Mouse (Mus musculus): ENCODE results near the gene Tpst2. TPM values are rescaled to one million over a fixed set of nuclear protein-coding genes. Genes with fewer than 3 reads are reported as not detected.
A peak's percentile ranks its signal among the peaks of the same experiment; 100 is the strongest.

The Tpst2 gene
- polyA plus RNA-seq, 1 experiment from 2014 or later, result 29.0 TPM

DNA sequence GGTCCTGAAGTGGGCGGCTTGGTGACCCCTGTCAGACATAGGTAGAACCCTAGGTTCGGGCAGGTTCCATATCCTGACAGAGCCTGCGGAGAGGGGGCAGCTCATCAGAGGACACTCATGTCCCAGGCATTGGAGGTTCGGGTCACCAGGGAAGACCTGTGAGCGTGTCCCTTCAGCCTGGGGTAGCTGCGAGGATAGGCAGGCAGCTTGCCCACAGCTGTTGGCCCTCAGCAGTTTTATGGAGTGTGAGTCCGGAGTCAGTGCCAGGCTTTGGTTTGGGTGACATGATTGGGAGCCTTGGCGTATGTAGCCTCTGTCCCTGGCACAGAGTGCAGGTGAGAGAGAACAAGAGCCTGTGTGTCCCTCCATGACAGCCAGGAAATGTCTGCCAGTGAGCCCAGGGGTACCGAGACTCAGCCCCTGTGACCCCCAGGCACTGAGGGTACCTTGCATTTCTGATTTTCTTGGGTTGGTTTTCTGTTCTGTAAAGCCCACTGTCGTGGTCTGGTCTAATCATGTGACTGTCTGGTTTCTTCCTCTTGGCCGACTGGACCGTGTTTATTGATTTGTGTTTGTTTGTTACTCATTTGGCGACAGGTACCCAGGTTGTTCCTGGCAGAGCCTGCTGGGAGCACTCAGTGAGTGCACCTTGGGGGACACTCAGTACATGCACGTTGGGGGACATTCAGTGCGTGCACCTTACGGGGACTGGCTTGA lies 13.5 kb downstream of the Tpst2 start:
- H3K4me2 ChIP-seq (replicated peaks), result no peak overlapping the region
- H3K27me3 ChIP-seq (ENCODE audit: control insufficient read depth, insufficient read depth, low read length), result no peaks in the 10 kb centered on the region
- ATAC-seq (ENCODE audit: low FRiP score), result no peak
- 85% methylated on average over 16 of the region's 16 CpGs for WGBS
- no peak for DNase-seq (ENCODE audit: low spot score)
- no peak overlapping the region for H3K4me3 ChIP-seq (replicated peaks; ENCODE audit: low read length)
- H3K4me1 ChIP-seq (replicated peaks; ENCODE audit: control insufficient read depth, insufficient read depth, low read length), result peaks cover 4% of the 10 kb centered on the region; the same call in 1 of the 2 replicates
- no peaks in the 10 kb centered on the region for H3K9me3 ChIP-seq (ENCODE audit: control insufficient read depth, low read length)
- no peaks in the 10 kb centered on the region for H3K36me3 ChIP-seq (replicated peaks; ENCODE audit: control insufficient read depth, insufficient read depth)
- H3K9ac ChIP-seq, result no peak overlapping the region
- H3K27ac ChIP-seq, result no peak overlapping the region

DNA sequence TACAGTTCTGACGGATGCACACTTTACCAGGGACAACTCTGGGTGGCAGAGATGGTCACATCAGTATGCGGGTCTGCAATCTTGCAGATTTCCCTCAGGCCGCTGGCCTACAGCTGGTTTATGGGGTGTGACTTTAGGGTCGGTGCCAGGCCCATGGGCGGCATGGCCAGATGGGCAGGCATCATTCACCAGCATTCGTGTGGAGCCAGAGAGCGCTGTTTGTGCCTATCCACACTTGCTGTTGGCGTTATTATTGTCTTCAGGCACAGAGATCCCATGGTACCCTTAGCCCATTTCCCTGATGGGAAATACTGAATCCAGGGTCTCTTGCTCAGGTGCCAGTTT lies 14.0 kb downstream of the Tpst2 start:
- Histone ChIP-seq H3K4me1 (replicated peaks; ENCODE audit: control insufficient read depth, insufficient read depth, low read length) (peaks cover 8% of the 10 kb centered on the region; the same call in 1 of the 2 replicates), H3K9me3 (ENCODE audit: control insufficient read depth, low read length) (no peaks in the 10 kb centered on the region), H3K4me2 (replicated peaks) (no peak overlapping the region), H3K27ac (no peak overlapping the region), H3K27me3 (ENCODE audit: control insufficient read depth, insufficient read depth, low read length) (no peaks in the 10 kb centered on the region), H3K4me3 (replicated peaks; ENCODE audit: low read length) (no peak overlapping the region), H3K9ac (no peak overlapping the region), H3K36me3 (replicated peaks; ENCODE audit: control insufficient read depth, insufficient read depth) (no peaks in the 10 kb centered on the region)
- WGBS, result 81% methylated on average over 8 of the region's 8 CpGs
- ATAC-seq (ENCODE audit: low FRiP score), result no peak
- no peak for DNase-seq (ENCODE audit: low spot score)

- Histone ChIP-seq H3K36me3 (replicated peaks; ENCODE audit: control insufficient read depth, insufficient read depth) (no peaks in the 10 kb centered on the region), H3K9me3 (ENCODE audit: control insufficient read depth, low read length) (no peaks in the 10 kb centered on the region), H3K4me2 (replicated peaks) (no peak overlapping the region), H3K9ac (no peak overlapping the region), H3K4me1 (replicated peaks; ENCODE audit: control insufficient read depth, insufficient read depth, low read length) (peaks cover 9% of the 10 kb centered on the region; the same call in 1 of the 2 replicates), H3K4me3 (replicated peaks; ENCODE audit: low read length) (no peak overlapping the region), H3K27me3 (ENCODE audit: control insufficient read depth, insufficient read depth, low read length) (no peaks in the 10 kb centered on the region), H3K27ac (no peak overlapping the region)
- DNase-seq (ENCODE audit: low spot score) (no peak), ATAC-seq (ENCODE audit: low FRiP score) (no peak)
- 83% methylated on average over 5 of the region's 5 CpGs for WGBS
Measured at GRCm38 (mm10) chr5:112291866-112292265, 15.4 kb downstream of the Tpst2 start.

GRCm38 (mm10) chr5:112292343-112292980 lies 16.0 kb downstream of the Tpst2 start:
- no peak overlapping the region for H3K9ac ChIP-seq
- no peak overlapping the region for H3K4me3 ChIP-seq (replicated peaks; ENCODE audit: low read length)
- H3K36me3 ChIP-seq (replicated peaks; ENCODE audit: control insufficient read depth, insufficient read depth), result no peaks in the 10 kb centered on the region
- ATAC-seq (ENCODE audit: low FRiP score) (no peak), DNase-seq (ENCODE audit: low spot score) (no peak)
- no peak overlapping the region for H3K27ac ChIP-seq
- no peak overlapping the region for H3K4me2 ChIP-seq (replicated peaks)
- WGBS, result 76% methylated on average over 17 of the region's 17 CpGs
- H3K27me3 ChIP-seq (ENCODE audit: control insufficient read depth, insufficient read depth, low read length), result no peaks in the 10 kb centered on the region
- no peaks in the 10 kb centered on the region for H3K9me3 ChIP-seq (ENCODE audit: control insufficient read depth, low read length)
- peaks cover 11% of the 10 kb centered on the region; the same call in 1 of the 2 replicates for H3K4me1 ChIP-seq (replicated peaks; ENCODE audit: control insufficient read depth, insufficient read depth, low read length)

DNA sequence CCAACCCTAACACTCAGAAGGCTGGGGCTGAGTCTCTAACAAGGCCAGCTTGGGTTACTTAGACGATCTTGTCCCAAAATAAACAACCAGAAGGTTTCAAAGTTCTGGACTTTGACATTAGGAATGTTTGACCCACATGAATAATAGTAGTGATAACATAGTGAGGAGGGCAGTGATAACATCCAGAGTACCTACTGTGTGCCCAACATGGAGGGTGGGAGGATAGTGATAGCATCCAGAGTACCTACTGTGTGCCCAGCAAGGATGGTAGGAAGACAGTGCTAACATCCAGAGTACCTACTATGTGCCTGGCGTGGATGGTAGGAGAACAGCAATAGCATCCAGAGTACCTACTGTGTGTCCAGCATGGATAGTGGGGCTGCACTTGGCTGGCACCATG lies 17.3 kb downstream of the Tpst2 start:
- no peaks in the 10 kb centered on the region for H3K27me3 ChIP-seq (ENCODE audit: control insufficient read depth, insufficient read depth, low read length)
- H3K4me1 ChIP-seq (replicated peaks; ENCODE audit: control insufficient read depth, insufficient read depth, low read length), result peaks cover 11% of the 10 kb centered on the region; the same call in 1 of the 2 replicates
- no peaks in the 10 kb centered on the region for H3K36me3 ChIP-seq (replicated peaks; ENCODE audit: control insufficient read depth, insufficient read depth)
- no peak for ATAC-seq (ENCODE audit: low FRiP score)
- 85% methylated on average over 2 of the region's 2 CpGs for WGBS
- no peak overlapping the region for H3K27ac ChIP-seq
- no peak overlapping the region for H3K4me3 ChIP-seq (replicated peaks; ENCODE audit: low read length)
- H3K9ac ChIP-seq, result no peak overlapping the region
- no peaks in the 10 kb centered on the region for H3K9me3 ChIP-seq (ENCODE audit: control insufficient read depth, low read length)
- no peak for DNase-seq (ENCODE audit: low spot score)
- no peak overlapping the region for H3K4me2 ChIP-seq (replicated peaks)

DNA sequence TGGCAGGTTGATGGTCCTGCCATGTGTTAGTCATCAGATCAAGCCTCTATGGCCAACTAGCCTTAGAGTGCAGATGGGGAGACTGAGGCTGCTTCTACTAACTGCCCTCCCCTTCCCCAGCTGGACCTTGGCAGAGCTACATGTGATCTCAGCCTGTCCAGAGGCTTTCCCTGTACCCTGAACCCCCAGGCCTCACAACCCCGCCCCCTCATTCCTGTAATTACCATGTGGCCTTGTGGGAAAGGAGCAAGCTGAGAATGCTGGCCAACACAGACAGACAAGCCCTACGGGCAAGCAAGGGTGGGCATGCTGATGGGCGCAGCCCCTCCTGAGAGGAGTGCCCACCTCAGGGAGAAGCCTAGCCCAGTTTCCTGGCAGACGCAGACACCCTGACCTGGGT lies 18.2 kb downstream of the Tpst2 start:
- H3K4me1 ChIP-seq (replicated peaks; ENCODE audit: control insufficient read depth, insufficient read depth, low read length), result peaks cover 11% of the 10 kb centered on the region; the same call in 1 of the 2 replicates
- ATAC-seq (ENCODE audit: low FRiP score) (no peak), DNase-seq (ENCODE audit: low spot score) (no peak)
- H3K9me3 ChIP-seq (ENCODE audit: control insufficient read depth, low read length), result no peaks in the 10 kb centered on the region
- no peaks in the 10 kb centered on the region for H3K36me3 ChIP-seq (replicated peaks; ENCODE audit: control insufficient read depth, insufficient read depth)
- H3K27ac ChIP-seq, result no peak overlapping the region
- H3K4me3 ChIP-seq (replicated peaks; ENCODE audit: low read length), result no peak overlapping the region
- WGBS, result 64% methylated on average over 4 of the region's 4 CpGs
- H3K4me2 ChIP-seq (replicated peaks), result no peak overlapping the region
- no peaks in the 10 kb centered on the region for H3K27me3 ChIP-seq (ENCODE audit: control insufficient read depth, insufficient read depth, low read length)
- H3K9ac ChIP-seq, result no peak overlapping the region

GRCm38 (mm10) chr5:112295162-112295561 lies 18.7 kb downstream of the Tpst2 start:
- ATAC-seq (ENCODE audit: low FRiP score), result no peak
- H3K4me1 ChIP-seq (replicated peaks; ENCODE audit: control insufficient read depth, insufficient read depth, low read length), result peaks cover 11% of the 10 kb centered on the region; the same call in 1 of the 2 replicates
- 30% methylated on average over 8 of the region's 8 CpGs for WGBS

DNA sequence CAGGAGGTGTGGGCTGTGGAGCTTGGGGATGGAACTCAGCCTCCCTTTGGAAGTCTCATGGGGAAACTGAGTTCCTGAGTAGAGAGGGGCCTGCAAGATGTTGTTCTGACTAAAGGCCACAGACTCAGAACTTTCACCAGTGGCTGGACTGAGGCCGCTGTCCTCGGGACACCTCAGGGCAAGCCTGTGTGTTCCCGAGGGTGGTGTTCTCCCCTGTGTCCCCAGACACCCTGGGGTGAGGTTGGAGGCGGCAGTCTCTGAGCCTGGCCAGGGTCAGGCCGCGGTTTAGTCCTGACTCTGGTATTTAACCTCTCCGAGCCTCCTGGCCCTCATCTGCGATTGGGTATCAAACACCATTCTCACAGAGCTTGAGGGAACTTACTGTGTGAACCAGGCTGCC lies 19.1 kb downstream of the Tpst2 start:
- no peak for ATAC-seq (ENCODE audit: low FRiP score)
- DNase-seq (ENCODE audit: low spot score), result no peak
- Histone ChIP-seq H3K4me1 (replicated peaks; ENCODE audit: control insufficient read depth, insufficient read depth, low read length) (peaks cover 11% of the 10 kb centered on the region; the same call in 1 of the 2 replicates), H3K4me2 (replicated peaks) (no peak overlapping the region), H3K4me3 (replicated peaks; ENCODE audit: low read length) (no peak overlapping the region), H3K27me3 (ENCODE audit: control insufficient read depth, insufficient read depth, low read length) (no peaks in the 10 kb centered on the region), H3K9ac (no peak overlapping the region), H3K27ac (no peak overlapping the region), H3K36me3 (replicated peaks; ENCODE audit: control insufficient read depth, insufficient read depth) (no peaks in the 10 kb centered on the region), H3K9me3 (ENCODE audit: control insufficient read depth, low read length) (no peaks in the 10 kb centered on the region)
- whole genome bisulfite sequencing, result 54% methylated on average over 8 of the region's 8 CpGs

More at GRCm38 (mm10) chr5:112295162-112295561, 18.7 kb downstream of the Tpst2 start:
- Histone ChIP-seq H3K27ac (no peak overlapping the region), H3K4me2 (replicated peaks) (no peak overlapping the region), H3K9ac (no peak overlapping the region), H3K36me3 (replicated peaks; ENCODE audit: control insufficient read depth, insufficient read depth) (no peaks in the 10 kb centered on the region), H3K9me3 (ENCODE audit: control insufficient read depth, low read length) (no peaks in the 10 kb centered on the region), H3K27me3 (ENCODE audit: control insufficient read depth, insufficient read depth, low read length) (no peaks in the 10 kb centered on the region), H3K4me3 (replicated peaks; ENCODE audit: low read length) (no peak overlapping the region)
- DNase-seq (ENCODE audit: low spot score), result no peak

DNA sequence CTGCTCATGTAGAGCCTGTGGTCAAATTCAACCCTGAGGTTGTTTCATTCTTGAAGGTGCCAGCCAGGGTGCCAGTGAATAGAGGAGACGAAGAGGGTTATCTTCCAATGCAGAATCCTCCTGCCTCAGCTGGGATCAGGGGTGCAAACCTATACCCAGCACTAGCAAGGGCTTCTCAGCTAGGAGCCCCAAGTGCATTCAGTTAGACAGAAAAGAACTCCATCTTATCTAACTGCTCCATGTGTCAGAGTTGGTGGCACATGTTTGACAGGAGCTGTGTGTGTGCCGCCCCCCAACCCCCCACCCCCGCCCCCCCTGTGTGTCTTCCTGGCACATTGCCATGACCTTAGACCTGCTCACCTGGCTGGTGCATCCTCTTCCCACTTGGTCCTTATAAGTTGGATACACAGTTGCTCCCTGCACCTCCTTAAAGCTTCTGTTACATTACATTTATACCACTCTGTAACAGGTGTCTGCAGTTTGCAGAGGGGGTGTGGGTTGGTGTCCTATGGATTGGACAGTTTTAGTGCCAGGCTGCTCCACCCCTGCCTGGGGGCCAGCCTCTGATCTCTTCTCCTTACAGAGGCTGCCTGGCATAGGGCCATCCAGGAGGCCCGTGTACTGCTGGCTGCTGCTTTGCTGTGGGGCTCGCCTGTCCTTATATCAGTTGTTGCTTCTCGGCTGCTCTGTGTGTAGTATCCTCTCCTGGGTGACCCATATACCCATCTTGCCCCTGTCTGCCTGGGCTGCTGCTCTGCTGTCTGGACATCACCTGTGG lies 20.1 kb downstream of the Tpst2 start:
- 75% methylated on average over 6 of the region's 6 CpGs for WGBS
- peaks cover 11% of the 10 kb centered on the region; the same call in 1 of the 2 replicates for H3K4me1 ChIP-seq (replicated peaks; ENCODE audit: control insufficient read depth, insufficient read depth, low read length)
- H3K9me3 ChIP-seq (ENCODE audit: control insufficient read depth, low read length), result no peaks in the 10 kb centered on the region
- no peak overlapping the region for H3K4me2 ChIP-seq (replicated peaks)
- H3K36me3 ChIP-seq (replicated peaks; ENCODE audit: control insufficient read depth, insufficient read depth), result no peaks in the 10 kb centered on the region
- peak overlapping the region; percentile 14; the same call in 1 of the 2 replicates for H3K27ac ChIP-seq
- DNase-seq (ENCODE audit: low spot score), result no peak
- no peak overlapping the region for H3K9ac ChIP-seq
- no peak for ATAC-seq (ENCODE audit: low FRiP score)
- H3K4me3 ChIP-seq (replicated peaks; ENCODE audit: low read length), result no peak overlapping the region
- no peaks in the 10 kb centered on the region for H3K27me3 ChIP-seq (ENCODE audit: control insufficient read depth, insufficient read depth, low read length)

Measured in hindbrain, embryonic 14.5 days (tissue).